Mouse (Mus musculus): ENCODE data around the gene Depdc7. TPM values are rescaled to one million over a fixed set of nuclear protein-coding genes. Genes with fewer than 3 reads are reported as not detected.

Gene Depdc7
- polyA plus RNA-seq, 1 experiment, result 1.7 TPM

DNA sequence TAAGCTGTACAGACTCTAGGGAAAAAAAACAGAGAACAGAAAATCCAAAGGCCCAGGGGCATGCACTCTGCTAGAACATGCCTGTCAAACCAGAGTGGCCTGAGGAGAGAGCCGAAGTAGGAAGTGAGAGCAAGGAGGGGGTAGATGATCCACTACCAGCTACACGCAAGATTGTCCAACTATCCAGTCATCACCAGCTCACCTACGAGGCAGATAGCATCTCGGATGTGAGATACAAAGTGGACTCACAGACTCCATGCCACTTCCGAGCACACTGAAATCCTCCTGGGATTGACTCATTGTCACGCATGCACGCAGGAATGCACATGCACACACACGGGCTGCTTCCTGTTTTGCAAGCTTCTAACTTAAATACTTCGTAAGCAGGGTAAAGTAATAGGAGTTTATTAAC is 10.6 kb downstream of the Depdc7 start:
- Histone ChIP-seq H3K4me3 (replicated peaks; ENCODE audit: control insufficient read depth, low read depth, low read length) (peak overlapping the region; percentile 66), H3K27ac (ENCODE audit: control insufficient read depth, insufficient read depth, low read depth, low read length, poor library complexity) (peak overlapping the region; percentile 79), H3K4me1 (ENCODE audit: control insufficient read depth, insufficient read depth, low read length) (peaks cover 1% of the 10 kb centered on the region)
- TF ChIP-seq CTCF (IDR thresholded peaks at IDR 0.05; ENCODE audit: control insufficient read depth, insufficient read depth, low read length) (no peak), POLR2A (IDR thresholded peaks at IDR 0.05; ENCODE audit: borderline replicate concordance, control insufficient read depth, low read depth, low read length) (no peak)
- WGBS, result 6% methylated on average over 9 of the region's 9 CpGs

DNA sequence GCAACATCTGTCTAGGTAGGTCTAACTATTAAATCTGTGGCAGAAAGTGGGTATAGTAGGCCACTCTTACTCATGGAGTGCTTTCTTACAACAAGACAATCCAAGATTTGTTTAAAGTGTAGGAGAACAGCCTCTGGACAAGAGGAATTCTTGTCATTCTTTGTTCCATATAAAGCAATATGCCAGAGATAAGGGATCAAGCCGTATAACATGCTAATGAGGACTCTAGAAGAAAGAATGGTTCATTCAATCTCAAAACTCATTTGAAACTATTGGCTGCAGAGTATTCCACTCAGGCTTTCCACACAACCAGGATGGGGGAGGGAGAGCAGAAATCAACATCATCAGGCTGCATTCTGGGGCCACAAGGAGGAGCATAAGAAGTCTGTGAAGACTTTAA is 15.3 kb downstream of the Depdc7 start:
- 91% methylated on average over 1 of the region's 1 CpGs for WGBS
- no peak overlapping the region for H3K27ac ChIP-seq (ENCODE audit: control insufficient read depth, insufficient read depth, low read depth, low read length, poor library complexity)
- H3K4me3 ChIP-seq (replicated peaks; ENCODE audit: control insufficient read depth, low read depth, low read length), result no peak overlapping the region
- TF ChIP-seq CTCF (IDR thresholded peaks at IDR 0.05; ENCODE audit: control insufficient read depth, insufficient read depth, low read length), result no peak
- TF ChIP-seq POLR2A (IDR thresholded peaks at IDR 0.05; ENCODE audit: borderline replicate concordance, control insufficient read depth, low read depth, low read length), result no peak
- peaks cover 1% of the 10 kb centered on the region for H3K4me1 ChIP-seq (ENCODE audit: control insufficient read depth, insufficient read depth, low read length)

DNA sequence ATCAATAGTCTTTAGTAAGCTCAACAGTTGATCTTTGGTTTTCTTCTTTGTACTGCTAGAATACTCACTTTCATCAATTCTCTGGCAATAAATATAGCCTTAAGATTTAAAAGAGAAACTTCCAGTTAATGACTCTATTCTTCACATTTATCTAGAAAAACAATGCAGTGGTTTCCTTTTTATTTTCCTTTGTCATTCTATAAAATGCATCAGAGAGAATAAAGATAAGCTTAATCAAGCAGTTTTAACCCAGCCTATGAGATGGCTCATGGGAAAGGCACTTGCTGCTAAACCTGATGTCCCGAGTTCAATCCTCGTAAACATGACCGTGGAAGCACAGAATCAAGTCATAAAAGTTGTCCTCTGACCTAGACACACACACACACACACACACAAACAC is 20.7 kb downstream of the Depdc7 start:
- Histone ChIP-seq H3K4me1 (ENCODE audit: control insufficient read depth, insufficient read depth, low read length) (no peaks in the 10 kb centered on the region), H3K27ac (ENCODE audit: control insufficient read depth, insufficient read depth, low read depth, low read length, poor library complexity) (no peak overlapping the region), H3K4me3 (replicated peaks; ENCODE audit: control insufficient read depth, low read depth, low read length) (no peak overlapping the region)
- no peak for TF ChIP-seq POLR2A (IDR thresholded peaks at IDR 0.05; ENCODE audit: borderline replicate concordance, control insufficient read depth, low read depth, low read length)
- no peak for TF ChIP-seq CTCF (IDR thresholded peaks at IDR 0.05; ENCODE audit: control insufficient read depth, insufficient read depth, low read length)
- 63% methylated on average over 3 of the region's 3 CpGs for WGBS

DNA sequence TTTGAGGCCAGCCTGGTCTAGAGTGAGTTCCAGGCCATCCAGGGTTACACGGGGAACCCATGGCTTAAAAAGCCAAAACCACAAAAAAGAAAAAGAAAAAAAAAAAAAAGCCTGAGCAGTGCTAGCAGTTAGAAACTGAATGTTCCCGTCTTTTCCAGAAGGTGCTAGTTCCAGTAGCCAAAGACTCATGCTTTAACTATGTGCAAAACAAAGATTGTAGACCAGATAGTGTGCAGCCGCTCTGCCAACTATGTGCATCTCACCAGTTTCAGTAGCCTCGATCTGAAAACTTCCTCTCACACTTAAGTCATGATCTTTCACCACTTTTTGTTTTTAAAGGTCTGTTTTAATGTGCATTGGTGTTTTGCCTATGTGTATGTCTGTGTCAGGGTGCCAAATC is 24.9 kb downstream of the Depdc7 start:
- 35% methylated on average over 4 of the region's 4 CpGs for WGBS
- Histone ChIP-seq H3K4me3 (replicated peaks; ENCODE audit: control insufficient read depth, low read depth, low read length) (no peak overlapping the region), H3K27ac (ENCODE audit: control insufficient read depth, insufficient read depth, low read depth, low read length, poor library complexity) (no peak overlapping the region), H3K4me1 (ENCODE audit: control insufficient read depth, insufficient read depth, low read length) (no peaks in the 10 kb centered on the region)
- no peak for TF ChIP-seq CTCF (IDR thresholded peaks at IDR 0.05; ENCODE audit: control insufficient read depth, insufficient read depth, low read length)
- no peak for TF ChIP-seq POLR2A (IDR thresholded peaks at IDR 0.05; ENCODE audit: borderline replicate concordance, control insufficient read depth, low read depth, low read length)

DNA sequence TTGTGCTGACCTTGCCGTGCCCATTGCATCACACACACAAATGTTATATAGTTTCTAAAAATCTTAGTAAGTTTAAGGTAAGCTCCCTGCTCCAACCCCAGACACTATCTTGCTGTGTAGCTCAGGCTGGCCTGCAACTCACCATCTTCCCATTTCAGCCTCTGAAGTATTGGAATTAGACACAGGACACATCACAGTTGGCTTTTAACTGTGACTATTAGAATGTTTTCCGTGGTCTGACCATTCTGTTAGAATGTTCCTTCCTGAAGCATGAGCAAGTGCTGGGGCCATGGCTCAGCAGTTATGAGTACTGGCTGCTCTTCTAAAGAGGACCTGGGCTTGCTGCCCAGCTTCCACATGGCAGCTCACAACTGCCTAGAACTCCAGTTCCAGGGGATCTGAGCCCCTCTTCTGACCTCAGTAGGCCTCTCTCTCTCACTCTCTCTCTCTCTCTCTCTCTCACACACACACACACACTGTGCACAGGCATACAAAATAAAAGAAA is 25.4 kb downstream of the Depdc7 start:
- no peak overlapping the region for H3K27ac ChIP-seq (ENCODE audit: control insufficient read depth, insufficient read depth, low read depth, low read length, poor library complexity)
- 37% methylated on average over 2 of the region's 2 CpGs for WGBS
- H3K4me3 ChIP-seq (replicated peaks; ENCODE audit: control insufficient read depth, low read depth, low read length), result no peak overlapping the region
- TF ChIP-seq POLR2A (IDR thresholded peaks at IDR 0.05; ENCODE audit: borderline replicate concordance, control insufficient read depth, low read depth, low read length) (no peak), CTCF (IDR thresholded peaks at IDR 0.05; ENCODE audit: control insufficient read depth, insufficient read depth, low read length) (no peak)
- no peaks in the 10 kb centered on the region for H3K4me1 ChIP-seq (ENCODE audit: control insufficient read depth, insufficient read depth, low read length)

DNA sequence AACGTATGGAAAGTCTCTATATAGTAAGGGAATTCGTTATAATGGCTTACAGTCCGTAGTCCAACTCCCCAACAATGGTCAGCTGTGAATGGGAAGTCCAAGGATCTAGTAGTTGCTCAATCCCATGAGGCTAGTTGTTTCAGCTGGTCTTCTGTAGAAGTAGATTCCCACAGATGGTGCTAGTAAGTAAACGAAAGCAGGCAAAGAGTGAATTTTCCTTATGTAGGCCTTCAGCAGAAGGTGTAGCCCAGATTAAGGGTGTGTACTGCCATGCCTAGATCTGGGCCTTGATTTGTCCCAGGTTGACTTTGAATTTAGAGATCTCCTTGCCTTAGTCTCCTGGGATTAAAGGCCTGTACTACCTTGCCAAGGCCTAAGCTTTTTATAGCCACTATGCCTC is 26.4 kb downstream of the Depdc7 start, which contains the start of gene Pin1rt1:
Pin1rt1 (minus strand) TSS at position 101 of the 400 bp plus-strand sequence.
- Histone ChIP-seq H3K4me1 (ENCODE audit: control insufficient read depth, insufficient read depth, low read length) (no peaks in the 10 kb centered on the region), H3K27ac (ENCODE audit: control insufficient read depth, insufficient read depth, low read depth, low read length, poor library complexity) (no peak within 1 kb of the TSS), H3K4me3 (replicated peaks; ENCODE audit: control insufficient read depth, low read depth, low read length) (no peak within 1 kb of the TSS)
- WGBS, result 71% methylated on average over 4 of the region's 4 CpGs
- TF ChIP-seq POLR2A (IDR thresholded peaks at IDR 0.05; ENCODE audit: borderline replicate concordance, control insufficient read depth, low read depth, low read length) (no peak), CTCF (IDR thresholded peaks at IDR 0.05; ENCODE audit: control insufficient read depth, insufficient read depth, low read length) (no peak)

DNA sequence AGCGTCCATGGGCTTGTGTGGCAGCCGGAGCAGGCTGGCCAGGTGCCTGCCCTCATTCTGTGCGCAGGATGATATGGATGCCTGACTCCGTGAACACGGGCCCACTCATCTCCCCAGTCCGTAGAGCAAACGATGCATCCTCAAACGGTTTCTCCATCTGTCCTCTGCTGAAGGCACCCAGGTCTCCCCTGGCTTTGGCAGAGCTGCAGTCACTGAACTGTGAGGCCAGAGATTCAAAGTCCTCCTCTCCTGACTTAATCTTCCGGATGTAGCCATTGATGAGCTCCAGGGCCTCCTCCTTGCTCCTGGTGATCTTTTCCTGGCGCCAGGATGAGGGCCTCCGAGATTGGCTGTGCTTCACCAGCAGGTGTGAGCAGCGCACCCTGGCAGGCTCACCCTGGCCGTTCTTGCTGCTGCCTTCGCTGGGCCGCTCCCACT is 28.4 kb downstream of the Depdc7 start:
- TF ChIP-seq CTCF (IDR thresholded peaks at IDR 0.05; ENCODE audit: control insufficient read depth, insufficient read depth, low read length) (no peak), POLR2A (IDR thresholded peaks at IDR 0.05; ENCODE audit: borderline replicate concordance, control insufficient read depth, low read depth, low read length) (no peak)
- H3K4me3 ChIP-seq (replicated peaks; ENCODE audit: control insufficient read depth, low read depth, low read length), result no peak overlapping the region
- H3K4me1 ChIP-seq (ENCODE audit: control insufficient read depth, insufficient read depth, low read length), result no peaks in the 10 kb centered on the region
- 86% methylated on average over 15 of the region's 15 CpGs for WGBS
- no peak overlapping the region for H3K27ac ChIP-seq (ENCODE audit: control insufficient read depth, insufficient read depth, low read depth, low read length, poor library complexity)

DNA sequence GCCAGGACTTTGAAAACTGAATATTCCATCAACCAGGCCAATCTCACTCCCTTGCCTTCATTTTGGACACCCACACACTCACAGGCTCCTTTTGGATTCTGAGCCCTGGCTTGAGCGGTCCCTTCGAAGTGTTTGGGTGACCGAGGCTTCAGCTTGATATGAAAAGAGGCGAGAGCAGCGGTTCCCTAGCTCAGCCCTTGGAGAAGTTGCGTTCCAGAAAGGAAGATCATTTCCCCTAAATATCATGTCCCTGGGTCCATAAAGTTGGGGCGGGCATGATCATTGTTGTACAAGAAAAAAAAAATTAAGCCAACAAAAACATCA is 30.2 kb downstream of the Depdc7 start:
- WGBS, result 4% methylated on average over 7 of the region's 7 CpGs
- TF ChIP-seq POLR2A (IDR thresholded peaks at IDR 0.05; ENCODE audit: borderline replicate concordance, control insufficient read depth, low read depth, low read length) (no peak), CTCF (IDR thresholded peaks at IDR 0.05; ENCODE audit: control insufficient read depth, insufficient read depth, low read length) (no peak)
- no peak overlapping the region for H3K27ac ChIP-seq (ENCODE audit: control insufficient read depth, insufficient read depth, low read depth, low read length, poor library complexity)

More for the DNA sequence above, 30.2 kb downstream of the Depdc7 start:
- no peaks in the 10 kb centered on the region for H3K4me1 ChIP-seq (ENCODE audit: control insufficient read depth, insufficient read depth, low read length)
- H3K4me3 ChIP-seq (replicated peaks; ENCODE audit: control insufficient read depth, low read depth, low read length), result peak overlapping the region; percentile 55
